Mouse (Mus musculus) hindbrain, embryonic 13.5 days (tissue): Measurements from ENCODE around the gene Hmgb1. TPM values are rescaled to one million over a fixed set of nuclear protein-coding genes. Genes with fewer than 3 reads are reported as not detected.

Experiments used
- ATAC-seq: fragments of 200-750 bp; cut with Nextera tagmentation; 2 replicates; pipeline ENCODE4 v1.8.0; 2017; ENCODE audit warnings: moderate TSS enrichment; ENCODE audit not compliant: low FRiP score
- H3K27ac ChIP-seq: fragments of 300-500 bp; sonication (generic); 2 replicates; pipeline ENCODE4 v1.5.1; 2015; ENCODE audit warnings: inconsistent platforms, mild to moderate bottlenecking, moderate library complexity
- H3K27me3 ChIP-seq: fragments of 300-500 bp; sonication (generic); 2 replicates; pipeline ENCODE4 v1.6.1; 2015; ENCODE audit warnings: mild to moderate bottlenecking, inconsistent platforms
- H3K36me3 ChIP-seq: fragments of 300-500 bp; sonication (generic); 2 replicates; pipeline ENCODE4 v1.6.1; 2015; ENCODE audit warnings: mild to moderate bottlenecking, inconsistent platforms
- H3K4me1 ChIP-seq: fragments of 300-500 bp; sonication (generic); replicated peaks from 2 replicates; pipeline ENCODE4 v1.6.1; 2015; ENCODE audit warnings: inconsistent platforms
- H3K4me2 ChIP-seq: fragments of 300-500 bp; sonication (generic); 2 replicates; pipeline ENCODE4 v1.6.1; 2015; ENCODE audit warnings: inconsistent platforms, mild to moderate bottlenecking, moderate library complexity
- H3K4me3 ChIP-seq: fragments of 300-500 bp; sonication (generic); 2 replicates; pipeline ENCODE4 v1.5.1; 2015; ENCODE audit warnings: mild to moderate bottlenecking, inconsistent platforms
- H3K9ac ChIP-seq: fragments of 300-500 bp; sonication (generic); 2 replicates; pipeline ENCODE4 v1.6.1; 2015; ENCODE audit warnings: mild to moderate bottlenecking, inconsistent platforms
- H3K9me3 ChIP-seq: fragments of 300-500 bp; sonication (generic); 2 replicates; pipeline ENCODE4 v1.6.1; 2016; ENCODE audit warnings: inconsistent platforms
- WGBS: fragments of 180-500 bp; shearing (Covaris S2); methylation state at CpG from one replicate; pipeline ENCODE4 v1.1.7; 2015; 5-methylcytosine and 5-hydroxymethylcytosine counted together
- polyA plus RNA-seq: library from polyadenylated mRNA; unstranded; fragments of >200 nt; fragmentation: Nextera tagmentation; extraction: Ambion mirVana; gene quantifications from 2 replicates; pipeline ENCODE4 v1.2.1, GENCODE M21; 2015

The Hmgb1 gene
- polyA plus RNA-seq, 1 experiment from 2014 or later: 984 TPM

- peak overlapping the region; percentile 81 for H3K27ac ChIP-seq
- peak overlapping the region; percentile 27; the same call in 1 of the 2 replicates for H3K4me3 ChIP-seq
Observed at GRCm38 (mm10) chr5:149005701-149006361, 178.5 kb downstream of the Hmgb1 start.

GRCm38 (mm10) chr5:149005083-149005482 lies 179.2 kb downstream of the Hmgb1 start:
- Histone ChIP-seq H3K9ac (no peak overlapping the region), H3K9me3 (no peaks in the 10 kb centered on the region), H3K27me3 (no peaks in the 10 kb centered on the region), H3K4me1 (peaks cover 30% of the 10 kb centered on the region), H3K36me3 (no peaks in the 10 kb centered on the region), H3K4me3 (no peak overlapping the region), H3K27ac (no peak overlapping the region), H3K4me2 (no peak overlapping the region)
- 34% methylated on average over 9 of the region's 9 CpGs for WGBS
- ATAC-seq: no peak

More at GRCm38 (mm10) chr5:149005701-149006361, 178.5 kb downstream of the Hmgb1 start:
- ATAC-seq: 0 out of 2 replicates have a peak, but pooled peaks have one; percentile 18
- WGBS: 69% methylated on average over 9 of the region's 9 CpGs
- H3K4me1 ChIP-seq: peaks cover 30% of the 10 kb centered on the region
- H3K4me2 ChIP-seq: peak overlapping the region; percentile 55
- no peaks in the 10 kb centered on the region for H3K9me3 ChIP-seq
- no peaks in the 10 kb centered on the region for H3K27me3 ChIP-seq
- no peaks in the 10 kb centered on the region for H3K36me3 ChIP-seq
- peak overlapping the region; percentile 60; the same call in 1 of the 2 replicates for H3K9ac ChIP-seq

DNA sequence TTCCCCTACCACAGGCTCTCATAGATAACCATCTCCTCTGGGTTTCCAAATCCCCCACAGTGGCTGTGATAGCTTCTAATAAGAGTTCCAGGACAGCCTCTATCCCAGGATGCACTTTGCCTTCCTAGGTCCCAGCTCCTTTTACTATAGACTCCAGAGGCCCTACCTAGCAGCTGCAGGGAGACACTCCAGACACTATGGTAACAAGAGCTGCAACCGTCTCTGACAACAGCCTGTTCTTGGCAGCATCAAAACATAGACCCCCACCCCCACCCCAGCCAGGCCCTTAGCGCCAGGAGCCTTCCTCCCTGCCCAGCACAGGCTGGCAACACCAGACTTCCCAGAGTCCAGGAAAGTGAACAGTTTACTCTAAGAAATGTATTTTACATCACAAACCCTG lies 181.2 kb downstream of the Hmgb1 start:
- Histone ChIP-seq H3K27ac (no peak overlapping the region; the same call in 1 of the 2 replicates), H3K36me3 (no peaks in the 10 kb centered on the region), H3K4me2 (no peak overlapping the region), H3K27me3 (no peaks in the 10 kb centered on the region), H3K4me3 (no peak overlapping the region), H3K4me1 (peaks cover 30% of the 10 kb centered on the region), H3K9me3 (no peaks in the 10 kb centered on the region), H3K9ac (no peak overlapping the region)
- 35% methylated on average over 2 of the region's 2 CpGs for WGBS
- no peak for ATAC-seq

DNA sequence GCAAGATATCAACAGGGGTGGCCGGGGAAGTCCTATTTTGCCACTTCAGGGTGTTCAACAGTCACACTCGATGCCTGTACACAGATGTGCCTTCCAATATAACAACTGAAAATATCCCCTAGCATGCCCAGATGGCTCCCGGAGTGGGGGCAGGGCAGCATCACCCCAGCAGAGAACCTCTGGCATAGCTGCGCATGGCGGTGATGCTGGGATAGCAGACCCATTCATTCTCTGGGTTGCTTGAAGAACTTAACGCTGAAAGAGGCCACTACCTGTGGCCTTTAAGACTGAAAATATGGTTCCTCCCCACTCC lies 181.5 kb downstream of the Hmgb1 start:
- Histone ChIP-seq H3K9me3 (no peaks in the 10 kb centered on the region), H3K36me3 (no peaks in the 10 kb centered on the region), H3K9ac (no peak overlapping the region), H3K4me1 (peaks cover 30% of the 10 kb centered on the region), H3K4me3 (no peak overlapping the region), H3K4me2 (no peak overlapping the region), H3K27me3 (no peaks in the 10 kb centered on the region), H3K27ac (no peak overlapping the region; the same call in 1 of the 2 replicates)
- ATAC-seq: no peak
- WGBS: 69% methylated on average over 6 of the region's 6 CpGs

- ATAC-seq: no peak
- no peak overlapping the region for H3K9ac ChIP-seq
- H3K4me2 ChIP-seq: no peak overlapping the region
- H3K4me1 ChIP-seq: peaks cover 28% of the 10 kb centered on the region
- no peak overlapping the region for H3K4me3 ChIP-seq
- H3K27ac ChIP-seq: no peak overlapping the region
- H3K9me3 ChIP-seq: no peaks in the 10 kb centered on the region
- 70% methylated on average over 20 of the region's 20 CpGs for WGBS
- H3K36me3 ChIP-seq: no peaks in the 10 kb centered on the region
- no peaks in the 10 kb centered on the region for H3K27me3 ChIP-seq
Observed at GRCm38 (mm10) chr5:149002034-149002802, 182.1 kb downstream of the Hmgb1 start.

DNA sequence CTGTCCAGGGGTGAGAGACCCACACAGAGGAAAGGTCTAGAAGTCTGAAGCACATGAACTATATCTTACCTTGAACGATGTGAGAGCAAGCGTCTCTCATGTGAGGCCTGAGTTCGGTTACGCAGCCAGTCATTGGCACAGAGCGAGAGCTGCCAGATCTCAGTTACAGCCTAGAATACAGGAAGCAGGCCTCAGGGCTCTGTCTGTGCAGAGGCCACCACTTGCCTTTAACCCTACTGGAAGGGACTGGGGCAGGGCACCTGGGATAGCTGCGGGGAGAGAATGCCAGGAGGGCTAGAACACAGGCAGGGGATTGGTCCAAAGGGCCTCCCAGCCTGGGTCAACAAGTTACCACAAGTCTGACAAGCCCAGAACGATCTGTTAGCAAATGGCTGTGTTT lies 184.5 kb downstream of the Hmgb1 start:
- Histone ChIP-seq H3K9ac (no peak overlapping the region), H3K36me3 (no peaks in the 10 kb centered on the region), H3K27me3 (no peaks in the 10 kb centered on the region), H3K4me2 (no peak overlapping the region), H3K27ac (no peak overlapping the region), H3K4me1 (peaks cover 20% of the 10 kb centered on the region), H3K4me3 (no peak overlapping the region), H3K9me3 (no peaks in the 10 kb centered on the region)
- ATAC-seq: no peak
- WGBS: 94% methylated on average over 7 of the region's 7 CpGs

DNA sequence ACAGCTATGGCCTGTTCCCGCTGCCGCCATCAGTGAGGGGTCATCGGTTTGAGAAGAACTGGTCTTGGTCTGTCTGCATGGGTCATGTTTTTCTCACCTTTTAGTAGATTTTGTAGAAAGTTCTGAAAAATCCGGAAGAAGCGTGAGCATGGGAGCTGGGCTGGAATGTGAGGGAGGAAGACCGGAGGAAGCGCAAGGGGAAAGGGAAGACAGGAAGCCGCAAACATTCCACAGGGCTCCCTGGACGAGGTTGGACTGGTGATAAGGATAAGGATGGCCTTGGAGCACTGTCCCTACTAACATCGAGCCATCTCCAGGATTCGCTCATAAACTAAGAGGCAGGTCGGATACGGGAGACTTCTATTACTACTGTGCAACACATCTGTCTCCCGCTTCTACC lies 185.8 kb downstream of the Hmgb1 start:
- Histone ChIP-seq H3K36me3 (no peaks in the 10 kb centered on the region), H3K27me3 (no peaks in the 10 kb centered on the region), H3K4me2 (no peak overlapping the region), H3K9me3 (no peaks in the 10 kb centered on the region), H3K27ac (no peak overlapping the region), H3K9ac (no peak overlapping the region), H3K4me1 (peaks cover 31% of the 10 kb centered on the region), H3K4me3 (no peak overlapping the region)
- 94% methylated on average over 14 of the region's 14 CpGs for WGBS
- no peak for ATAC-seq

DNA sequence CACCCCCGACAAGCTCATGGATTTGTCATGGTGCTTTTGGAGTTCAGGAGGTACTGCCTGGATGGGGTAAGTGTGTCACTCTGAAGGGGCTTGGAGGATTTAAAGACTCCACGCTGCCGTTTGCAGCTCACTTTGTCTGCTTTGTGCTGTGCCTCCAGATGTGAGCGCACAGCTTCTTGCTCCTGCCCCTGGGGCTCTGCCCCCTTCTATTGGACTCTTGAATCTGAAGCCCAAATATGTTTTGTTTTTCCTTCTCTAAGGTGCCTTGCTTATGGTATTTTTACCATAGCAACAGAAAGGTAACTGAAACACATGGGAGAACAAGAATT lies 187.6 kb downstream of the Hmgb1 start:
- H3K4me3 ChIP-seq: no peak overlapping the region
- H3K4me1 ChIP-seq: peaks cover 24% of the 10 kb centered on the region
- no peak for ATAC-seq
- H3K27ac ChIP-seq: no peak overlapping the region
- no peaks in the 10 kb centered on the region for H3K36me3 ChIP-seq
- no peaks in the 10 kb centered on the region for H3K9me3 ChIP-seq
- WGBS: 52% methylated on average over 4 of the region's 4 CpGs
- no peak overlapping the region for H3K4me2 ChIP-seq
- H3K9ac ChIP-seq: no peak overlapping the region
- H3K27me3 ChIP-seq: no peaks in the 10 kb centered on the region

Other genes starting within 250 kb of the Hmgb1 start
- 5.4 and 6.6 TPM in 2 replicates for gene Gm42791, start 189.3 kb downstream of the Hmgb1 start, polyA plus RNA-seq
- 54.6 and 58.6 TPM in 2 replicates for gene Uspl1, start 139 bp downstream of the Hmgb1 start, polyA plus RNA-seq
- gene Alox5ap, start 80.3 kb upstream of the Hmgb1 start, polyA plus RNA-seq: 9.0 and 11.2 TPM in 2 replicates
- gene Medag, start 227.3 kb upstream of the Hmgb1 start, polyA plus RNA-seq: 2.1 and 2.5 TPM in 2 replicates